ENCODE assay signal across 2 mouse cellular contexts in genomic region chr3:87379641-87380315, GRCm38 (mm10). TPM values are rescaled to one million over a fixed set of nuclear protein-coding genes. Genes with fewer than 3 reads are reported as not detected.
"Had no signal": no experiment of that assay in that cellular context is flagged by ENCODE, and none has a peak within 500 bp of the region (broad histone marks: within the 10 kb centered on the region; RNA-seq: fewer than 3 reads in every experiment).

No protein-coding gene starts in this region.

RNA-seq across cellular contexts. Expression of gene Cd5l, which starts 22.1 kb away (rescaled TPM):
- total RNA-seq: megakaryocyte-erythroid progenitor cell, adult 5-6 weeks had no signal

RNA-seq across cellular contexts. Expression of gene Fcrl5, which starts 55.8 kb away (rescaled TPM):
- total RNA-seq: megakaryocyte, adult 5-6 weeks; megakaryocyte-erythroid progenitor cell, adult 5-6 weeks had no signal
